Mouse (Mus musculus) heart, postnatal 0 days (tissue): ENCODE measurements around the gene Tmod2. TPM values are rescaled to one million over a fixed set of nuclear protein-coding genes. Genes with fewer than 3 reads are reported as not detected.

Experiments used
- ATAC-seq: fragments of 200-750 bp; cut with Nextera tagmentation; 2 replicates; pipeline ENCODE4 v1.8.0; 2017; ENCODE audit warnings: low read depth, moderate number of reproducible peaks, moderate library complexity; ENCODE audit not compliant: insufficient read depth
- DNase-seq: peaks from one replicate; pipeline ENCODE4 v3.0.0-alpha.2; 2016; ENCODE audit warnings: low spot score
- H3K27ac ChIP-seq: fragments of 300-500 bp; sonication (generic); 2 replicates; pipeline ENCODE4 v1.5.1; 2014; ENCODE audit warnings: low read depth, mild to moderate bottlenecking
- H3K27me3 ChIP-seq: fragments of 300-500 bp; sonication (generic); 2 replicates; pipeline ENCODE4 v1.6.1; 2014; ENCODE audit warnings: low read length, mixed read lengths; ENCODE audit not compliant: control insufficient read depth, insufficient read depth
- H3K36me3 ChIP-seq: fragments of 300-500 bp; sonication (generic); replicated peaks from 2 replicates; pipeline ENCODE4 v1.6.1; 2014; ENCODE audit warnings: low read length, mixed read lengths; ENCODE audit not compliant: control insufficient read depth, insufficient read depth
- H3K4me1 ChIP-seq: fragments of 300-500 bp; sonication (generic); 2 replicates; pipeline ENCODE4 v1.6.1; 2014; ENCODE audit warnings: antibody characterized with exemption; ENCODE audit not compliant: control insufficient read depth, insufficient read depth
- H3K4me2 ChIP-seq: fragments of 300-500 bp; sonication (generic); 2 replicates; pipeline ENCODE4 v1.6.1; 2014; ENCODE audit warnings: low read depth, mild to moderate bottlenecking, low read length, moderate library complexity
- H3K4me3 ChIP-seq: fragments of 300-500 bp; sonication (generic); 2 replicates; pipeline ENCODE4 v1.5.1; 2014; ENCODE audit warnings: low read depth, low read length
- H3K9ac ChIP-seq: fragments of 300-500 bp; sonication (generic); replicated peaks from 2 replicates; pipeline ENCODE4 v1.6.1; 2014; ENCODE audit warnings: low read depth, low read length, mixed read lengths
- H3K9me3 ChIP-seq: fragments of 300-500 bp; sonication (generic); replicated peaks from 2 replicates; pipeline ENCODE4 v1.6.1; 2016; ENCODE audit warnings: low read length; ENCODE audit not compliant: control insufficient read depth
- CTCF ChIP-seq: IDR thresholded peaks from 2 replicates; pipeline ENCODE4 v1.5.1; 2016; ENCODE audit warnings: antibody characterized with exemption, control low read depth, low read depth
- EP300 ChIP-seq: IDR thresholded peaks from 2 replicates; pipeline ENCODE4 v1.6.1; 2016; ENCODE audit warnings: antibody characterized with exemption, low read depth
- WGBS: fragments of 180-500 bp; shearing (Covaris S2); extraction: QIAGEN DNeasy Blood & Tissue Kit; methylation state at CpG from one replicate; pipeline ENCODE4 v1.1.7; 2014; 5-methylcytosine and 5-hydroxymethylcytosine counted together
- polyA plus RNA-seq: library from polyadenylated mRNA; unstranded; fragments of >200 nt; fragmentation: Nextera tagmentation; extraction: Ambion mirVana; gene quantifications from 2 replicates; pipeline ENCODE4 v1.2.1, GENCODE M21; 2015
- total RNA-seq: library from RNA; depleted of rRNA; stranded (reverse); fragments of >200 nt; gene quantifications from 2 replicates; pipeline ENCODE4 v1.2.3, GENCODE M21; 2014; ENCODE audit warnings: low replicate concordance

Tmod2 gene
- total and polyA plus RNA-seq, 2 experiments from 2014 or later = 3.5 to 4.3 TPM

DNA sequence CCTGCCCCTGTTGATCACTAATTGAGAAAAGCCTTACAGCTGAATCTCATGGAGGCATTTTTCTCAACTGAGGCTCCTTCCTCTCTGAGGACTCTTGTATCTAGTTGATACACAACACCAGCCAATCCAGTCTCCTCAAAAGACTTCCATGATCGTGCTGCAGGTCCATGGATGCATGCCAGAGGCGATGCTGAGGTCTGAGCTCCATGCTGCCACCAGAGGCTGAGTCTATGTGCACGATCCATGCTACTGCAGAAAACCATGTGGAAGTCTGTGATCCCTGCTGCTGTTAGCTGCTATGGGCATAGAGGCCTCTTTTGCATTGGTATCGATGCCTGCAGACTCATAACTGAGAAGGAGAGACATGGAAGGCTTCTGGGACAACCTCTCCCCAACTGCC, 23.1 kb upstream of the Tmod2 start:
- Histone ChIP-seq H3K9ac (no peak overlapping the region), H3K4me1 (no peaks in the 10 kb centered on the region), H3K4me2 (no peak overlapping the region), H3K27me3 (no peaks in the 10 kb centered on the region), H3K36me3 (0 out of 2 replicates have a peak, but pooled peaks cover 6% of the 10 kb centered on the region), H3K9me3 (no peaks in the 10 kb centered on the region), H3K27ac (no peak overlapping the region), H3K4me3 (no peak overlapping the region)
- DNase-seq = no peak
- no peak for ATAC-seq
- TF ChIP-seq CTCF (no peak), EP300 (no peak)
- WGBS = 67% methylated on average over 4 of the region's 4 CpGs

DNA sequence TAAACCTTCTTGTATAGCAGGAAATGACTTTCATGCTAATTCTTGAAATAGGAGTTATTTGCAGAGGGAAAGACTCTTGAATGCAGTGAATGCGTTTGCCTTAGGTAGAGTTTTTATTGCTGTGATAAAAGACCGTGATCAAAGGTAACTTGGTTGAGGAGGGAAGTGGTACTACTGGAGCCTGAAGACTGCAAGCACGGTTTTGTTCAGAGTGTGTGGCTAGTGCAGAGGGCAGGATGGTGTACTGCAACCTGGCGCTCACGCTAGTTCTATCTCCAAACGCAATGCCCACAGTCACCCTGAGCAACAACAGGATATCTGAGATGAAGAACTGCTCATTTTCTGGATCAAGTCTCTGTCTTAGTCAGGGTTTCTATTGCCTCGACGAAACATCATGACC, 22.5 kb upstream of the Tmod2 start:
- Histone ChIP-seq H3K27me3 (no peaks in the 10 kb centered on the region), H3K9me3 (no peaks in the 10 kb centered on the region), H3K4me3 (no peak overlapping the region), H3K4me1 (no peaks in the 10 kb centered on the region), H3K9ac (no peak overlapping the region), H3K36me3 (0 out of 2 replicates have a peak, but pooled peaks cover 6% of the 10 kb centered on the region), H3K27ac (no peak overlapping the region), H3K4me2 (no peak overlapping the region)
- DNase-seq = no peak
- 86% methylated on average over 8 of the region's 8 CpGs for WGBS
- TF ChIP-seq EP300 (no peak), CTCF (no peak)
- ATAC-seq = no peak

DNA sequence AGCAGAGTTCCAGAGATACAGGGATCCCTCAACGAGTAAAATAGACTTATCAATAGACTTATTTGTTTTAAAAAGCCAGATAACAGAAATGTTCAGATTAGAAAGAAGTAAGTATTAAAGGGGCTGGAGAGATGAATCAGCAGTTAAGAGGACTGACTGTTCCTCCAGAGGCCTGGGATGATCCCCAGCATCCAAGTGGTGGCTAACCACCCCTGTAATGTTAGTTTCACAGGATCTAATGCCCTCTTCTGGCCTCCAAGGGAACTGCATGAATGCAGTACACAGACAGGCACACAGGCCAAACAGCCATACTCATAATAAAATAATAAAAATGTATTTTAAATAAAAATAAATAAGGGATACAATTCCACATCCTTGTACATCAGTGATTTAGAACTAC, 21.8 kb upstream of the Tmod2 start:
- 48% methylated on average over 1 of the region's 1 CpGs for WGBS
- Histone ChIP-seq H3K36me3 (0 out of 2 replicates have a peak, but pooled peaks cover 3% of the 10 kb centered on the region), H3K4me3 (no peak overlapping the region), H3K27me3 (no peaks in the 10 kb centered on the region), H3K9me3 (no peaks in the 10 kb centered on the region), H3K4me2 (no peak overlapping the region), H3K4me1 (no peaks in the 10 kb centered on the region), H3K27ac (no peak overlapping the region), H3K9ac (no peak overlapping the region)
- TF ChIP-seq CTCF = peak; percentile 42
- TF ChIP-seq EP300 = no peak
- ATAC-seq (no peak), DNase-seq (no peak)

DNA sequence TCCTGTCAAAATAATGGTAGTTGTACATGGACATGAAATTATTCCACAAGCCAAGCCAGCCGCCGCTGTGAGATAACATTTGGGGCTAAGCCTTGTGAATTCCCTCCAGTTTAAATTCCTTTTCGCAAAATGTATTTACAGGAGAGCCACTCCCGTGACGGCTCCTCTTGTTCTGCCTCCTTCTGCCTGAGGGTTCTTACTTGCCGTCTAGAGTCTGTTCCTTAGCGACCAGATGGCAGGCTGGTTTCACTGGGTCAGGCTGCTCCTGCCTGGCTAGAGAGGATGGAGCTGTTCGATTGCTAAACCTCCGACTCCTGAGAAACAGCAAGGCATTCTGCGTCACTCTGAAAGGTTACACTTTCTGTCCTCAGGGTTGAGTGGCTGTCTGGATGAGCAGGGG, 21.0 kb upstream of the Tmod2 start:
- H3K4me2 ChIP-seq = no peak overlapping the region
- no peak for ATAC-seq

DNA sequence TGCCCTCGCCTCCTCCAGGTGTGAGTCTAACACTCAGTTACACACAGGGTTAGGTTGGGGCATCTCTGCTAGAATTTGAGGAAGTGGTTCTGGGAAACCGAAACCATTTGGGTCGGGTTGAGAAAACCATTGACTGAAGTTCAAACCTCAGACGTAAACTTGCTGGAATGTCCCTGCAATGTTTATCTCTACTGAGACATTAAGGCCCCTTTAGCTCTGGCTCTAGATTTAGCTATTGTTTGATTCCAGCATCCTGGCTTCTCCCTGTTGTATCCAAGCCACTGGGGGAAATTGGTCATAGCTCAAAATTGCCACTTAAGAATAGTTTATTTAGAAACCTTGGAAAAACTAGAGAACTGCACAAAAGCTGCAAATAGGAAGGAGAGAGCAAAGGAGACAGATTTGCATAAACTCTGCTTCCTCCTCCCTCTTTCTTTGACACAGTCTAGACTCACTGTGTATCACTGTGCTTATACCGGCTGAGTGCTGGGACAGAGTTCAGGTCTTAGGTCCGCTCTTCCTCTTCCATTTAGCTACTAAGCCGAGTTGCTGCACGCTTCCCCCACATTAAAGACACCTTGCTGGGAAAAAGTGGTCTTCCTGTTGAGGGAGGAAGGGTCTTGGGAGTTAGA, 19.8 kb upstream of the Tmod2 start:
- DNase-seq (no peak), ATAC-seq (0 out of 2 replicates have a peak, but pooled peaks have one; percentile 18)
- Histone ChIP-seq H3K4me3 (no peak overlapping the region), H3K4me1 (no peaks in the 10 kb centered on the region), H3K4me2 (no peak overlapping the region), H3K9ac (no peak overlapping the region), H3K27ac (peak overlapping the region; percentile 77), H3K36me3 (no peaks in the 10 kb centered on the region), H3K9me3 (no peaks in the 10 kb centered on the region), H3K27me3 (no peaks in the 10 kb centered on the region)
- WGBS = 62% methylated on average over 8 of the region's 8 CpGs
- TF ChIP-seq EP300 = no peak
- no peak for TF ChIP-seq CTCF

More for the DNA sequence above, 21.0 kb upstream of the Tmod2 start:
- Histone ChIP-seq H3K4me3 (no peak overlapping the region), H3K9ac (no peak overlapping the region), H3K4me1 (no peaks in the 10 kb centered on the region), H3K36me3 (no peaks in the 10 kb centered on the region), H3K27ac (no peak overlapping the region), H3K9me3 (no peaks in the 10 kb centered on the region), H3K27me3 (no peaks in the 10 kb centered on the region)
- 61% methylated on average over 10 of the region's 10 CpGs for WGBS
- TF ChIP-seq CTCF (no peak), EP300 (no peak)
- DNase-seq = no peak

DNA sequence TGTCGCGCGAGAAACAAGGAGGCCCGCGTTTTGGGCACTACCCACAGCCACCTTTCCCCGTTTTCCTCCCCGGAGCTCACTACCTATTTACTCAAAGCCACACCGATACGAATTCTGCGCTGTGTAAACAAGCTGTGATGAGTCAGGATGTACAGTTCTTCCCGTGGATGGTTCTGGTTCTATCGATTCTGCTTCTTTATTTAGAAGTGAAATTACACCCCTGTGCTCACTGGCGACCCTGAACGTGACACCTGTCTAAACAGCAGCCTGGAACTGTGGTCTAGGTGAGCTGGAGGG, 15.1 kb upstream of the Tmod2 start:
- no peaks in the 10 kb centered on the region for H3K36me3 ChIP-seq
- no peaks in the 10 kb centered on the region for H3K9me3 ChIP-seq
- H3K27ac ChIP-seq = peak overlapping the region; percentile 74
- H3K4me1 ChIP-seq = no peaks in the 10 kb centered on the region
- H3K4me3 ChIP-seq = peak overlapping the region; percentile 77
- H3K27me3 ChIP-seq = no peaks in the 10 kb centered on the region
- peak overlapping the region; percentile 79 for H3K9ac ChIP-seq
- TF ChIP-seq EP300 (no peak), CTCF (no peak)
- no peak for DNase-seq
- peak; percentile 2; the same call in 1 of the 2 replicates for ATAC-seq
- 1% methylated on average over 14 of the region's 14 CpGs for WGBS
- peak overlapping the region; percentile 92 for H3K4me2 ChIP-seq
